Mouse (Mus musculus): Measurements from ENCODE around the gene Ndrg3.

DNA sequence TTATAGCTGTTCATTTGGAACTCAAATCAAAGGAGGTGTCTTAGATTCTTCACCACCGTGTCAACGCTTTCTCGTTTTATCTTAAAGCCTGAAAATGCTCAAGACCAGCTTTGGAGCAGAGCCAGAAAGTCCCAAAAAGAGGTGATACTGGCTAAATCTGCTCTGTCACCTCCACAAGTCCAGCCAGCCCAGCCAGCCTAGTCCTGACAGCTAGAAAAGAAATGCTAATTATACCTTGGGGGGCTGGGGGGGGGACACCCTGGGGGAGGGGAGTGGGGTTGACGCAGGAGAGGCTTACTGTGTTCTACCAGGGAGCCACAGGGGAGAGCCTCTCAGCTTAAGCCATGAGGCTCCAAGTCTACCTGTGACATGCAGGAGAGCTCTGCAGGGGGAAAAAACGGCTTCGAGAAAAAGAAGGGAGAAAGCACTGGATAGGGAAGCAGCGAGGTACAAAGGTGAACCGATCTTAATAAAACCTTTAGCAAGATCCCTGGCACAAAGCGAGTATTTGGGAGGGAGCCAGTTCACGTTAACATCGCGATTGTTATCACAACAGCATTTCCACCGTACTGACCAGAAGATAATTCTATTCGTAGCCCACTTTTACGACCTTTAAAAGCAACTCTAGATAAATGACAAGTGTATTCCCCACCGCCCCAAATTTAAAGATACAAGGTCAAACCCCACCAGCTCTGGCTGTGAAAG lies 977 bp downstream of the Ndrg3 start:
- TF ChIP-seq CTCF (IDR thresholded peaks at IDR 0.05) = peak; percentile 26
- no peak for TF ChIP-seq POLR2A (IDR thresholded peaks at IDR 0.05; ENCODE audit: insufficient read depth, low read depth, low read length)
